Mouse (Mus musculus): ENCODE measurements around the gene Rps19bp1. TPM values are rescaled to one million over a fixed set of nuclear protein-coding genes. Genes with fewer than 3 reads are reported as not detected.

The Rps19bp1 gene
- polyA plus RNA-seq, 1 experiment from 2014 or later = 63.8 TPM

Other genes with a start within 250 kb of the Rps19bp1 start
- 1.9 and 2.1 TPM in 2 replicates for gene Pdgfb, start 249.3 kb downstream of the Rps19bp1 start, polyA plus RNA-seq (2015; fragmentation: Nextera tagmentation; extraction: Ambion mirVana)
- gene Syngr1, start 173.0 kb downstream of the Rps19bp1 start, polyA plus RNA-seq (2015; fragmentation: Nextera tagmentation; extraction: Ambion mirVana) = 21.5 and 22.8 TPM in 2 replicates
- gene Rpl3, start 172.4 kb downstream of the Rps19bp1 start, polyA plus RNA-seq (2015; fragmentation: Nextera tagmentation; extraction: Ambion mirVana) = 733 and 735 TPM in 2 replicates
- 36.6 and 42.4 TPM in 2 replicates for gene Tab1, start 131.2 kb downstream of the Rps19bp1 start, polyA plus RNA-seq (2015; fragmentation: Nextera tagmentation; extraction: Ambion mirVana)
- gene Mgat3, start 90.6 kb downstream of the Rps19bp1 start, polyA plus RNA-seq (2015; fragmentation: Nextera tagmentation; extraction: Ambion mirVana) = 7.3 and 7.8 TPM in 2 replicates
- gene Mief1, start 30.3 kb downstream of the Rps19bp1 start, polyA plus RNA-seq (2015; fragmentation: Nextera tagmentation; extraction: Ambion mirVana) = 39.6 and 40.3 TPM in 2 replicates
- gene AC140267.1, start 28.5 kb downstream of the Rps19bp1 start, polyA plus RNA-seq (2015; fragmentation: Nextera tagmentation; extraction: Ambion mirVana) = 2.7 TPM in 1 of 2 replicates, not detected in the other
- 129 and 138 TPM in 2 replicates for gene Atf4, start 9.1 kb downstream of the Rps19bp1 start, polyA plus RNA-seq (2015; fragmentation: Nextera tagmentation; extraction: Ambion mirVana)
- 0.25 and 0.39 TPM in 2 replicates for gene Cacna1i, start 22.9 kb upstream of the Rps19bp1 start, polyA plus RNA-seq (2015; fragmentation: Nextera tagmentation; extraction: Ambion mirVana)

All from forebrain, embryonic 13.5 days (tissue).